Mouse (Mus musculus): ENCODE measurements at regions not wholly inside any gene's neighbourhood (a gene's known extent, or its start where the extent isn't known, plus 50 kb on each side); places are given as distances from the start of the nearest gene placed in this dataset.

GRCm38 (mm10) chr7:136283770-136284169 lies 567.6 kb upstream of the Mki67 start:
- DNase-seq, result no peak

GRCm38 (mm10) chr7:136285606-136286005 lies 569.4 kb upstream of the Mki67 start:
- no peak for DNase-seq

GRCm38 (mm10) chr7:136293536-136294145 lies 577.5 kb upstream of the Mki67 start:
- peak; percentile 69 to 80 for DNase-seq

DNA sequence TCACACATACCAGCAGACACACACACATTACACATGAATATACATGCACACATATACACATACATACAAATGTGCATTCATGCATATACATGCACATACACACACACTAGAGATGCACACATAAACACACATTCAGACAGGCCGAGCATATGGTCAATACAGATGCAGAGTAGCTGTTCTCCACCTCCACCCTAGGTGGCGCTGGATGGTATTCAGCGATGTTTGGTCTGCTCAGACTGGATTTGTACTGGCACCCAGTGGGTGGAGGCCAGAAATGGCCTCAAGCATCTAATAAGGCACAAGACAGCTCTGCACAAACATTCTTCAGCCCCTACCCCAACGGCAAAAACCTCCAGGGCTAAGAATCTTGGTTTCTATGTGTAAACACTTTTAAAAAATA lies 578.3 kb upstream of the Mki67 start:
- peak; percentile 32 to 48 for DNase-seq

DNA sequence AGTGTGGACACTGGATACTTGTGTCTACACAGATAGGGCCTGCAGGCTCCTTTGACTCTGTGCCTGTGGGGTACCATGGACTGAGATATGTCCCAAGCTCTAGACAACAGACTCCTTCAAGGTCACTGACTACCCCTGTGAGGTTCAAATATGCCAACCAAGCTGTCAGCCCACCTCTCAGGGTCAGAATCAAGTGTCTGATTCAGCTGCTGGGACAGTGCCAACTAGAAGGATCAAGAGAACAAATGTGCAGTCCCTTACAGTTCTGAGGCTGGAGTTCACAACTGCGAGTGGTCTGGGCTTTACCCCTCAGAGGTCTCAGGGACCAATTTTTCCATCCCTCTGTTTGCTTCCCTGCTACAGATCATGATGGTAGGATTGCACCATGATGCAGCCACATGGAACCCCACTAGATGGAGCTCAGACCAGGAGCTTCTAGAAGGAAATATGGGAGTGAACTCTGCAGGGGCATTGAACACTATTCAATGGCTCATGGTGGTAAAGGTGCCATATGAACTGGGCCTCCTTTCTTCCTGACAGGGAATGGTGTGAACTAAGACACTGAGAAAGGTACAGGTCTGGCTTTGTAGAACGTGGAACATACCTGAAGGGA lies 581.8 kb upstream of the Mki67 start:
- peak in 1 of 2 experiments; percentile 29 for DNase-seq

DNA sequence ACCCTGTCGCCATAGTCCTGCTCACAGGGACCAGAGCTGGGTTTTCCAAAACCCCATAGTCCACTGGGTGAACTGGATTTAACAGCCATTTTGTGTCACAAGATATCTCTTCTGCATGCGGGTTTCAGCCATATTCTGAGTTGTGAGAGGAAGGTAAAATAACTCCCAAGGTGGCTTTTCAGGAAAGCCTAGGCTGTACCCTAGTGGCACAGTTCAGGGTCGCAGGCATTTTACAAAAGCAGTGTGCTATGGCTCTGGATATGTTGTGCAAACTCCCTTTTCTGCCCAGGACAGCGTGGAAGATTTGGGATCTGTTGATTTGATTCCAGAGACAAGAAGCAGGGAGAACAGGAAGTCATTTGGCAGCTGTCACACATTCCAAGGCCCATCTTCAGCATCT lies 588.3 kb upstream of the Mgmt start:
- DNase-seq, result no peak

DNA sequence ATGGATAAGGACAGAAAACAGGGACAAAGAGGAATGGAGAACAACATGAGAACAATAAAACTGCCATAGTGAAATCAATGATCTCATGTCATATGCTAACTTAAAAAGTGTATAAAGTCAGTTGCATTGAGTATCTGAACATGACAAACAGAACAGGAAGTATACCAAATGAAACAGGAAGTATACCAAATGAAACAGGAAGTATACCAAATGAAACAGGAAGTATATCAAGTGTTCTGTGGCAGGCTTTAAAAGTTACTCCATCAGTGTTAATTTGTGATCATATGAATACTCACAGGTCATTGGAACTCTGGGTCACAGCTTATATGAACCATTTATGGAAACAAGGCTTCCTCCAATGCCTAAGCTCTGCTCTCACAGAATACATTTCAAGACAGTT lies 585.6 kb upstream of the Mgmt start:
- DNase-seq, result no peak

GRCm38 (mm10) chr7:136327281-136327680 lies 567.1 kb upstream of the Mgmt start:
- DNase-seq, result no peak

DNA sequence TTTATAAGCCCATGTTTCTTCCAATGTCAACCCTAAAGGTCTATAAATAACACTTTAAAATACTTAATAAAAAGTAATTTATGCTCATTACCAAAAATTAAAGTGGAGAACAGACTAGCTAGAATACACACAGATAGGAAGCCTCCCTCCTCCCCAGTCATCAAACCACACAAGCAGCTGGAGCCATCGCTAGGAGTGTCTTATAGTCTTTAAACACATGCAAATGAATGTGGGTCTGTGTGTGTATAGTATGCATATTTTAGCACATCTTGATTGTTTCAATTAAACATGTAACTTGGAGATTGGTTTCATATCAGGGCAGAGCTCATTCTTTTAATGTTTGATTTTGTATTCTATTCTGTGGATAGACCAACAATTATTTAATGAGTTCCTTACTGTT lies 564.0 kb upstream of the Mgmt start:
- DNase-seq, result no peak

- DNase-seq, result no peak
Measured at GRCm38 (mm10) chr7:136332805-136333204, 561.6 kb upstream of the Mgmt start.

DNA sequence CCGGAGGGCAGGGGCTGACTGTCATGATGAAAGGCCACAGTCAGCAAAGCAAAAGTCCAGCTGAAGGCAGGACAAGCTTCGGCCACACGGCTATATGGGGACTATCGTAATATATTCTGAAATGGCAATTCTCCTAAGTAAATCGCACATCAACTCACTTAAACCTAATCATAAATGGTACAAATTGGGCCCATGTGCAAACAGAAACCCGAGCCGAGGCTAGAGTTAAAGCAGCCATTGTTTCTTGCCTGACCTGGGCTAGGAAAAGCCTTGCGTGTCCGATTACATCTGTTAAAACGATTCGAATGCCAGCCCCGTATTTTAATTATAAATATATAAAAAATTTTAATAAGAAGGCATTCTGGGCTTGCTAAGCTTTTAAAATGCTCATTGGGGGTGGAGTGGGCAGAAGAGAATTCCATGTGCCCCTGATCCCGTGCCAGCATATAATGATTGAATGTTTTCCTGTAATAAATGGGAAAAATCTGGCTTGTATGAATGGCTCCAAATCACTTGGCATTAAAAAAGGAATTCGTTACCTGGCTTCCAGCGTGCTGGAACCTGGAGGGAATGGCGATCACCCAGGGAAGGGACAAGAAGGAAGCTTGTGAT lies 552.7 kb upstream of the Mgmt start:
- DNase-seq, result no peak

DNA sequence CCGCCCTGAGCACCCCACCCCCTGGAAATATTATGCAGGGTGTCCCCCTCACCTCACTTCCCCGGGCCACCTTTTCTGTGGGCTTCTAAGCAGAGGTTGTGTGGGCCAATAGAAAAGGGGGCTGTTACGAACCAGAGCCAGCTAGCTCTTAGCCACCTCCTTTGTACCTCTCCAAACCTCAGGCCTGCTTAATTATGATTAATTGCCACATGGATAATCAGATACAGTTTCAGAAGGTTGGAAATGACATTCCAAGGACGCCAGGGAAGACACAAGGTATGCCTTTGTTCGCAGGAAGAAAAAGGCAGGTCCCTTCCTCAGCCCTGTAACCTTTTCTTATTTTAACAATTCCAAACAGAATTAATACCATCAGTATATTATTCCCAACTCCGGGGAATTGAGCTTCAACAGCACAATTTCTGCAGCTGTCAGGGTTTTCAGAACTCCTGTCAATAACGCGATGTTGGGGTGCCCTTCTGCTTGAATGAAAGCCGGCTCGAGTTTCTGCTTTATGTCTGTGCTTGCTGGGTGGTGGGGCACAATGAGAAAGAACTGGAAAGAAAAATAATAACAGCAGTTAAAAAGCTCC lies 552.1 kb upstream of the Mgmt start:
- DNase-seq, result no peak

DNA sequence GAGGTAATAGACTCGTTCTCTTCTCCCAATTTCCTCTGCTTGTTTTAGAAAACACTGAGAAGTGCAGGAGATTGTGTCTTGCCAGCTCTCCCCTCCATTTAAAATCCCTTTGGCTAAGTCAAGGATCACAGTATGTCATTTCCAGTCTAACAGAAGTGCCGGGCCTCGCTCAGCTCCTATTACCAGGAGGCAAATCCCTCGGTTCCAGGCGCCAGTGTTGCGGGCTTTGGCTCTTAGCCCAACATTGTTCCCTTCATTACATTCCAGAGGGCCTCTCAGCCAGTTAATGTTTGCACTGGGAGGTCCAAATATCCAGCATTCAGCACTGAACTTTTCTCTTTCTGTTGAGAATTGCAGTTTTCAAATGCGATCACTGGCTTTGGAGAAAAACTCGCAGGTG lies 551.6 kb upstream of the Mgmt start:
- peak; percentile 85 to 91 for DNase-seq

DNA sequence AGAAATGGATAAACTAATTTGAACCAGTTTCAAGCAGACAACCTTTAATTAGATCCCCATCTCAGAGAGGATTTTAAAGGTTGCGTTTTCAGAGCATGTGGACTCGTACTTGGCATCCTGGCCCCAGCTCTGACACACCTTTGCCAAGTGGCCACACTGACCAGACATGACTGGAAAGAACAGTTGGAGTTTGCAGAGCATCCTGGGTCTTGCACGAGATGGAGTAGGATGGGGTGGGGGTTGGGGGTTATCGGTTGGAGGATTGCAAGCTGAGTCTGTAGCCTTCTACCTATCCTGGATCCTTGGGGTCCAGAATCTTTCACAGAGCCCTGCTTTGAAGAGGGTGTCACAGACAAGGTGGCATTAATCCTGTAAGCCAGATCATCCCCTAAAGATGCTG lies 550.9 kb upstream of the Mgmt start:
- DNase-seq, result no peak

DNA sequence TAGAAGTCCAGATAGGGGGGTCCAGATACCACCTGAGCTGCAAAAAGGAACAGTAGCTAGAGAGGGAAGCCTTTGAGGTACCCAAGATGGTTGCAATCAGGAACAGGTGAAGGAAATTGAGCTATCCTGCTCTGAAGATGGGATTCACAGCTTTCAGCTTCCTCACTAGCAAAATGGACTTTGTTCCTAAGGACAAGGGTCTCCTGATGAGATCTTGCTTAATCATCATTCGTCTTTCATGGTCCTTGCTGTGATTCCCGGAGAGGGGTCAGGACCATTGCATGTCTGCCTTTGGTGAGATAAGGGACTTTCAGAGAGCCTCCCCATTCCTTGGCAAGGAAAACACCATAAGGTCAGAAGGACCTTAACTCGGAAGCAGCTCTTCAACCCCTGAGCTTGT lies 549.4 kb upstream of the Mgmt start:
- no peak for DNase-seq

GRCm38 (mm10) chr7:136346531-136346930 lies 547.9 kb upstream of the Mgmt start:
- peak; percentile 25 to 60 for DNase-seq

- no peak for DNase-seq
Measured at GRCm38 (mm10) chr7:136348309-136348708, 546.1 kb upstream of the Mgmt start.

GRCm38 (mm10) chr7:136349651-136350050 lies 544.8 kb upstream of the Mgmt start:
- no peak for DNase-seq

- DNase-seq, result no peak
Measured at GRCm38 (mm10) chr7:136357011-136357410, 537.4 kb upstream of the Mgmt start.

GRCm38 (mm10) chr7:136365318-136366211 lies 528.8 kb upstream of the Mgmt start:
- no peak for DNase-seq

- no peak for DNase-seq
Measured at GRCm38 (mm10) chr7:136377259-136377658, 517.2 kb upstream of the Mgmt start.

DNA sequence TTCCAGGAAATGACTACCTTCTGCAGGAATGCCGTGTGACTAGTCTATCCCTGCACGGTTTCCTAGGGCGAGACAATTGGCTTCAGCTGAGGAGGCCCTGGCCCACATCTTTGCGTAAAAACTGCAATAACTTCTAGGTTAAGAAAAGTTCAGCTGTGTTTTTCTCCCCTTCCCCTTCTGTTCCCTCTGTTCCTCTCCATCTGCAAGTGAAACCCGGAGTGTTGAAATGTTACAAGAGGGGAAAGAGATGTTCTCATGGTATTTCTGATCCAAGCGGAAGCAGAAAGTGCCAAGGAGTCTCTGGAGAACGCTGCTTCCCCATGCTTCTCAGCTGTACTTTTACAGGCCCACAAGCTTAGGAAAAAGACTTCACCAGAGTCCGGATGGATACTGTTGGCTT lies 516.7 kb upstream of the Mgmt start:
- no peak for DNase-seq

- DNase-seq, result no peak
Measured at GRCm38 (mm10) chr7:136378321-136378720, 516.1 kb upstream of the Mgmt start.

All from kidney, postnatal 25 days (tissue).